Mouse (Mus musculus): ENCODE measurements around the gene Numb.

DNA sequence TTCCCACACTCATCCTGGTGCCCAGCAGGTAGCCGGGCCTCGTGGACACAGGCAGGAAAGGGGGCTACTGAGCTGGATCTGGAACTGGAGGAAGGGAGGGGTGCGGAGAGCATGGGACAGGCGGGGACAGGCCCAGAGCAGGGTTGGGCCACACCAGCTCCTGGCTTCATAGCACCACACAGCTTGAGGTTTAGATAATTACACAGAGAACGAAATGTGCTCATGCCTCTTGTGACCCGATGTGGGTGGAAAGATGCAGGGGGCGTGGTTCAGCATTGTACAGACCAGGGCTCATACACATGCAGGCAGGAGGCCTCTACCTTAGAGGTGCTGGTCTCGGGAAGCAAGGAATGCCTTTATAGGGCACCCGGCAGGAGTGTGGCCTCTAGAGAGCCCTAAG is 153.9 kb downstream of the Numb start:
- TF ChIP-seq CTCF (IDR thresholded peaks at IDR 0.05; ENCODE audit: low read depth) (no peak), EP300 (optimal IDR thresholded peaks at IDR 0.05) (no peak)

Measured in stomach, postnatal 0 days (tissue).